Mouse (Mus musculus) lung, postnatal 0 days (tissue): Measurements from ENCODE around the gene Nrxn2.

ENCODE experiments used
- CTCF ChIP-seq: IDR thresholded peaks from 2 replicates; pipeline ENCODE4 v1.5.1; 2016; ENCODE audit warnings: antibody characterized with exemption, mild to moderate bottlenecking
- EP300 ChIP-seq: IDR thresholded peaks from 2 replicates; pipeline ENCODE4 v1.6.1; 2016; ENCODE audit warnings: antibody characterized with exemption, mild to moderate bottlenecking, control low read depth

DNA sequence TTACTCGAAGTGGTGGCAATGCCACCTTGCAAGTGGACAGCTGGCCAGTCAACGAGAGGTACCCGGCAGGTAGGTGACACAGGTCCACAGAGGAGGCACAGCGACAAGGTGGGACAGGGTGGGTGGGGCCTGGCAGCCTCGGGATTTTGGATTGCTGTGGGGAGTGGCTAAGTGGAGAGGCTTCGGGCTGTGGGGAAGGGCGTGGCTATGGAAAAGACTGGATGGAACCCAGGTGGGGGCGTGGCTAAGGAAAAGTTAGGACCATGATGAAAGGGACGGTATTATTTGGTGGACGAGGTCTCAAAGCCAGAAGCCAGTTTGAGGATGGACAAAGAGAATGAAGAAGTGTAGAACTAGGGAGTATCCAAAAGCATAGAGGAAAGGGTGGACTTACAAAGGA is 91.3 kb downstream of the Nrxn2 start:
- no peak for TF ChIP-seq CTCF
- no peak for TF ChIP-seq EP300
